Mouse (Mus musculus): Measurements from ENCODE around the gene Ackr1. TPM values are rescaled to one million over a fixed set of nuclear protein-coding genes. Genes with fewer than 3 reads are reported as not detected.

Ackr1 gene
- total and polyA plus RNA-seq, 2 experiments, result 0.92 to 4.1 TPM

DNA sequence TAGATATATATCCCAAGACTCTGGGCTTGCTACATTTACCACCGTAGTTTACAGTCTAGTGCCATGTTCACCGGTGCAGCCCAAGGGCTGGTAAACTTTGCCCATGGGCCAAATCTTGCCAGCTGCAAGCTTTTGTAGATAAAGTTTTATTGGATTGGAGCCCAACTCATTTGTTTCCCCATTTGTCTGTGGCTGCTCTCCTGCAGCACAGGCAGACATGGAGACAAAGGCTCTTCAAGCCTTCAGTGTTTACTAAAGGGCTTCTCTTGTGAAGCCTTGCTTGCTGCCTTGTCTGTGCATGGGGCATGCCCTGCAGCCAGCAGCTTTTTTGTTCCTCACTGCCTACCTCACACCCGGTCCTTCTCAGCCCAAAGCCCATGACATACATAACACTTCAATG, 10.4 kb upstream of the Ackr1 start:
- Histone ChIP-seq H3K27me3 (ENCODE audit: control insufficient read depth, insufficient read depth, low read length) (peaks cover 5% of the 10 kb centered on the region; the same call in 1 of the 2 replicates), H3K9ac (ENCODE audit: low read depth, low read length) (no peak overlapping the region), H3K4me1 (ENCODE audit: control insufficient read depth, insufficient read depth, low read length) (no peaks in the 10 kb centered on the region), H3K27ac (replicated peaks; ENCODE audit: insufficient read depth, low read depth, low read length) (no peak overlapping the region), H3K4me3 (ENCODE audit: insufficient read depth, low read depth, low read length) (no peak overlapping the region), H3K79me2 (ENCODE audit: control insufficient read depth, insufficient read depth, low read length) (no peaks in the 10 kb centered on the region), H3K36me3 (ENCODE audit: control insufficient read depth, insufficient read depth, low read length) (no peaks in the 10 kb centered on the region)
- no peak for TF ChIP-seq CTCF (IDR thresholded peaks at IDR 0.05; ENCODE audit: low read depth, low read length)
- TF ChIP-seq POLR2A (IDR thresholded peaks at IDR 0.05; ENCODE audit: extremely low read depth, insufficient read depth, low read length), result no peak
- DNase-seq (ENCODE audit: extremely low read depth, low read depth, low spot score), result no peak
- 56% methylated on average over 3 of the region's 3 CpGs for WGBS

GRCm38 (mm10) chr1:173342425-173342824, 8.9 kb upstream of the Ackr1 start:
- 78% methylated on average over 1 of the region's 1 CpGs for WGBS
- Histone ChIP-seq H3K9ac (ENCODE audit: low read depth, low read length) (no peak overlapping the region), H3K27ac (replicated peaks; ENCODE audit: insufficient read depth, low read depth, low read length) (no peak overlapping the region), H3K79me2 (ENCODE audit: control insufficient read depth, insufficient read depth, low read length) (no peaks in the 10 kb centered on the region), H3K4me1 (ENCODE audit: control insufficient read depth, insufficient read depth, low read length) (no peaks in the 10 kb centered on the region), H3K4me3 (ENCODE audit: insufficient read depth, low read depth, low read length) (no peak overlapping the region), H3K27me3 (ENCODE audit: control insufficient read depth, insufficient read depth, low read length) (peaks cover 3% of the 10 kb centered on the region; the same call in 1 of the 2 replicates), H3K36me3 (ENCODE audit: control insufficient read depth, insufficient read depth, low read length) (no peaks in the 10 kb centered on the region)
- DNase-seq (ENCODE audit: extremely low read depth, low read depth, low spot score), result no peak
- TF ChIP-seq POLR2A (IDR thresholded peaks at IDR 0.05; ENCODE audit: extremely low read depth, insufficient read depth, low read length) (no peak), CTCF (IDR thresholded peaks at IDR 0.05; ENCODE audit: low read depth, low read length) (no peak)

- H3K36me3 ChIP-seq (ENCODE audit: control insufficient read depth, insufficient read depth, low read length), result no peaks in the 10 kb centered on the region
- no peak overlapping the region for H3K27ac ChIP-seq (replicated peaks; ENCODE audit: insufficient read depth, low read depth, low read length)
- H3K27me3 ChIP-seq (ENCODE audit: control insufficient read depth, insufficient read depth, low read length), result no peaks in the 10 kb centered on the region; the same call in 1 of the 2 replicates
- TF ChIP-seq POLR2A (IDR thresholded peaks at IDR 0.05; ENCODE audit: extremely low read depth, insufficient read depth, low read length) (no peak), CTCF (IDR thresholded peaks at IDR 0.05; ENCODE audit: low read depth, low read length) (peak; percentile 74)
- no peak overlapping the region for H3K9ac ChIP-seq (ENCODE audit: low read depth, low read length)
- H3K4me1 ChIP-seq (ENCODE audit: control insufficient read depth, insufficient read depth, low read length), result no peaks in the 10 kb centered on the region
- H3K79me2 ChIP-seq (ENCODE audit: control insufficient read depth, insufficient read depth, low read length), result no peaks in the 10 kb centered on the region
- H3K4me3 ChIP-seq (ENCODE audit: insufficient read depth, low read depth, low read length), result no peak overlapping the region
- 10% methylated on average over 2 of the region's 2 CpGs for WGBS
- DNase-seq (ENCODE audit: extremely low read depth, low read depth, low spot score), result peak; percentile 25
Observed at GRCm38 (mm10) chr1:173339543-173339942, 6.0 kb upstream of the Ackr1 start.

DNA sequence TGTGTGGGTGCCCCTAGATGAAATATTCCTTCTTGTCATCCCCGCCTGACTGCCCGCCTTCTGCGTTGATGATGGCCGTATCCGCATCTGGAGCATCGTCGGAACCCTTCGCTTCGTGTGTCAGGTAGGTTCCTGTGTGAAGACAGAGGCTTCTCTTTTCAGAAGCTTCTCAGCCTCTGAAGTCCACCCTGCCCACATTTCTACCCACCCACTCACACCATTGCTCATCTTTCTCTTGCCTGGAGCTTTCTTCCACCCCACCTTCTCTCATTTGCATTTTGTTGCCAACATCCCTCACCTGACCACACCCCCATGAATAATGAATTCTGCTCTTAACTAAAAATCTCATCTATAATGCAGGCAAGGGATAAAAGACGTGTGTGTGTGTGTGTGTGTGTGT, 3.5 kb upstream of the Ackr1 start:
- no peak for TF ChIP-seq CTCF (IDR thresholded peaks at IDR 0.05; ENCODE audit: low read depth, low read length)
- TF ChIP-seq POLR2A (IDR thresholded peaks at IDR 0.05; ENCODE audit: extremely low read depth, insufficient read depth, low read length), result no peak
- H3K27me3 ChIP-seq (ENCODE audit: control insufficient read depth, insufficient read depth, low read length), result no peaks in the 10 kb centered on the region
- WGBS, result 92% methylated on average over 10 of the region's 10 CpGs
- H3K79me2 ChIP-seq (ENCODE audit: control insufficient read depth, insufficient read depth, low read length), result no peaks in the 10 kb centered on the region
- DNase-seq (ENCODE audit: extremely low read depth, low read depth, low spot score), result no peak
- no peak overlapping the region for H3K27ac ChIP-seq (replicated peaks; ENCODE audit: insufficient read depth, low read depth, low read length)
- no peaks in the 10 kb centered on the region for H3K36me3 ChIP-seq (ENCODE audit: control insufficient read depth, insufficient read depth, low read length)
- H3K4me3 ChIP-seq (ENCODE audit: insufficient read depth, low read depth, low read length), result no peak overlapping the region
- no peak overlapping the region for H3K9ac ChIP-seq (ENCODE audit: low read depth, low read length)
- H3K4me1 ChIP-seq (ENCODE audit: control insufficient read depth, insufficient read depth, low read length), result no peaks in the 10 kb centered on the region

- Histone ChIP-seq H3K4me3 (ENCODE audit: insufficient read depth, low read depth, low read length) (no peak overlapping the region), H3K9ac (ENCODE audit: low read depth, low read length) (no peak overlapping the region), H3K4me1 (ENCODE audit: control insufficient read depth, insufficient read depth, low read length) (no peaks in the 10 kb centered on the region), H3K79me2 (ENCODE audit: control insufficient read depth, insufficient read depth, low read length) (no peaks in the 10 kb centered on the region), H3K27me3 (ENCODE audit: control insufficient read depth, insufficient read depth, low read length) (no peaks in the 10 kb centered on the region), H3K36me3 (ENCODE audit: control insufficient read depth, insufficient read depth, low read length) (no peaks in the 10 kb centered on the region), H3K27ac (replicated peaks; ENCODE audit: insufficient read depth, low read depth, low read length) (no peak overlapping the region)
- TF ChIP-seq POLR2A (IDR thresholded peaks at IDR 0.05; ENCODE audit: extremely low read depth, insufficient read depth, low read length) (no peak), CTCF (IDR thresholded peaks at IDR 0.05; ENCODE audit: low read depth, low read length) (no peak)
- no peak for DNase-seq (ENCODE audit: extremely low read depth, low read depth, low spot score)
- WGBS, result 71% methylated on average over 11 of the region's 11 CpGs
Observed at GRCm38 (mm10) chr1:173335903-173336302, 2.4 kb upstream of the Ackr1 start.

DNA sequence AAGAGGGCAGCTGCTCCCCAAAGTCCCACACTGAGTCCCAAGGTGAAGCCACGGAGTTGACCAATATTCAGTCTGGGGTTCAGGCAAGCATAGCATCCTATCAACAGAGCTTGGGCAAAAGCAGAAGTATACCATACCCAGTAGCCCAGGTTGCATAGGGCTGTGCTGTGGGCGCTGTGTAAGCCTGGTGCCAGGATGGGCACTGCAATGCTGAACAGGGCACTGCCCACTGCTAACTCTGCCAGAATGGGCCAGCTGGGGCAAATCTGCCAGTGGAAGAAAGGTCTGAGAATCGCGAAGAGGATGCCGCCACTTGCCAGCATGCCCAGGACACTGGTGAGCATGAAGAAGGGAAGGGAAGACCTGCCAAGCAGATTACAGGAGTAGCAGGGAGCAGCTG, 1.1 kb downstream of the Ackr1 start:
- H3K9ac ChIP-seq (ENCODE audit: low read depth, low read length), result no peak overlapping the region
- 87% methylated on average over 5 of the region's 5 CpGs for WGBS
- no peaks in the 10 kb centered on the region for H3K36me3 ChIP-seq (ENCODE audit: control insufficient read depth, insufficient read depth, low read length)
- H3K4me3 ChIP-seq (ENCODE audit: insufficient read depth, low read depth, low read length), result no peak overlapping the region
- no peaks in the 10 kb centered on the region for H3K27me3 ChIP-seq (ENCODE audit: control insufficient read depth, insufficient read depth, low read length)
- H3K4me1 ChIP-seq (ENCODE audit: control insufficient read depth, insufficient read depth, low read length), result no peaks in the 10 kb centered on the region
- no peak for DNase-seq (ENCODE audit: extremely low read depth, low read depth, low spot score)
- TF ChIP-seq POLR2A (IDR thresholded peaks at IDR 0.05; ENCODE audit: extremely low read depth, insufficient read depth, low read length) (no peak), CTCF (IDR thresholded peaks at IDR 0.05; ENCODE audit: low read depth, low read length) (no peak)
- no peak overlapping the region for H3K27ac ChIP-seq (replicated peaks; ENCODE audit: insufficient read depth, low read depth, low read length)
- H3K79me2 ChIP-seq (ENCODE audit: control insufficient read depth, insufficient read depth, low read length), result no peaks in the 10 kb centered on the region
